Mouse (Mus musculus) midbrain, embryonic 15.5 days (tissue): ENCODE data around the gene Wars2. TPM values are rescaled to one million over a fixed set of nuclear protein-coding genes. Genes with fewer than 3 reads are reported as not detected.

Experiments used
- ATAC-seq: fragments of 200-750 bp; cut with Nextera tagmentation; replicated peaks from 2 replicates; pipeline ENCODE4 v1.8.0; 2017; ENCODE audit warnings: moderate TSS enrichment
- H3K27ac ChIP-seq: fragments of 300-500 bp; sonication (generic); 2 replicates; pipeline ENCODE4 v1.5.1; 2015; ENCODE audit warnings: mild to moderate bottlenecking, inconsistent platforms
- H3K27me3 ChIP-seq: fragments of 300-500 bp; sonication (generic); replicated peaks from 2 replicates; pipeline ENCODE4 v1.6.1; 2015; ENCODE audit warnings: inconsistent platforms
- H3K36me3 ChIP-seq: fragments of 300-500 bp; sonication (generic); replicated peaks from 2 replicates; pipeline ENCODE4 v1.6.1; 2015; ENCODE audit warnings: inconsistent platforms
- H3K4me1 ChIP-seq: fragments of 300-500 bp; sonication (generic); 2 replicates; pipeline ENCODE4 v1.6.1; 2015; ENCODE audit warnings: inconsistent platforms
- H3K4me2 ChIP-seq: fragments of 300-500 bp; sonication (generic); 2 replicates; pipeline ENCODE4 v1.6.1; 2015; ENCODE audit warnings: inconsistent platforms, mild to moderate bottlenecking, moderate library complexity
- H3K4me3 ChIP-seq: fragments of 300-500 bp; sonication (generic); 2 replicates; pipeline ENCODE4 v1.5.1; 2015; ENCODE audit warnings: mild to moderate bottlenecking, inconsistent platforms
- H3K9ac ChIP-seq: fragments of 300-500 bp; sonication (generic); 2 replicates; pipeline ENCODE4 v1.6.1; 2015; ENCODE audit warnings: mild to moderate bottlenecking, inconsistent platforms
- H3K9me3 ChIP-seq: fragments of 300-500 bp; sonication (generic); 2 replicates; pipeline ENCODE4 v1.6.1; 2016; ENCODE audit warnings: inconsistent platforms
- WGBS: fragments of 180-500 bp; shearing (Covaris S2); methylation state at CpG from one replicate; pipeline ENCODE4 v1.1.7; 2015; ENCODE audit warnings: mixed read lengths; 5-methylcytosine and 5-hydroxymethylcytosine counted together
- polyA plus RNA-seq: library from polyadenylated mRNA; unstranded; fragments of >200 nt; fragmentation: Nextera tagmentation; extraction: Ambion mirVana; gene quantifications from 2 replicates; pipeline ENCODE4 v1.2.1, GENCODE M21; 2015

The Wars2 gene
- polyA plus RNA-seq, 1 experiment from 2014 or later, result 5.6 TPM

DNA sequence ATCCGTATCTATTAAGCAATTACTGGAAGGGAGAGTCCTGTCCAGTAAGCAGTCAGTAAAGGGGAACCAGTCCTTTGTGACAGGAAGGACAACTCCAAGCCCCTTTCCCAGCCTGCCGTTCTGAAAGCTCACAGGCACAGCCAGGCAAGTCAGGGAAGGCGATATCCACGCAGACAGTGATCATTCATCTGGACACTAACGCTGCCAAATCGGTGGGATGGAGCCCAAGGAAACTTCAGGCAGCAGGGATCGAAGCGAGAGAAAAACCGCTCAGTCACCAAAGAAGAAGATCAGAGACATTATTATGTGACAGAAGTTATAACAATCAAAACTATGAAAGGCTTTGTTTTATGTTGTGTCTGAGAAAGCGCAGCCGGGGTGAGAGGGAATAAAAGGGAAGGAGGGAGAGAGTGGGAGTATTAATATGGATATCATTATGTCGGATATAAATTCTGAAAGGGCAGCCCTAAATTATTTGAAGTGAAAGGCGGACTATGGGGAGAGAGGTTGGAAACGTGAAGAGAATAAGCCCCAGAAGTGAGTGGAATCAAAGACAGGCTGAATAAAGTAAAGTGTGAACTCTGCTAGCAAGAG is 70.3 kb downstream of the Wars2 start:
- Histone ChIP-seq H3K4me1 (no peaks in the 10 kb centered on the region), H3K27ac (no peak overlapping the region), H3K36me3 (no peaks in the 10 kb centered on the region), H3K27me3 (no peaks in the 10 kb centered on the region), H3K4me2 (0 out of 2 replicates have a peak overlapping the region, but pooled peaks have one; percentile 9), H3K4me3 (no peak overlapping the region), H3K9me3 (no peaks in the 10 kb centered on the region), H3K9ac (no peak overlapping the region)
- whole genome bisulfite sequencing, result 43% methylated on average over 14 of the region's 14 CpGs
- ATAC-seq, result peak; percentile 63

DNA sequence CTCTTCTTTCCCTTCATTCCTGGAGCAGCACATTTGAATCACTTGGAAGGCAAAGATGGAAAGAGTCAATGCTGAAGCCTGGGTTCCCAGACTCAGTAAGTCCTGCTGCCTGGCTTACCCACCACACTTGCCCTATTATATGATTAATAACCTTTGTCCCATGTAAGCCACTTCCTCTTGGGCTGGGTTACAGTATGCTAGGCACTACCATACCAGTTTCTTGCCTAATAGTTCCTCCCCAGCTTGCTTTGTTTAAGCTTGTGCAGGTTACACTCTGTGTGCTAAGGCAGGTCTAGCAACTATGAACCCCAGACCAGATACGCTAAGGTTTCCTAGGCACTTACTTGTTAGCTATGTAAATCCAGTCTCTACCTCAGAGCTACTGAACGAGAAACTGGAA is 86.9 kb downstream of the Wars2 start:
- no peak overlapping the region for H3K4me2 ChIP-seq

DNA sequence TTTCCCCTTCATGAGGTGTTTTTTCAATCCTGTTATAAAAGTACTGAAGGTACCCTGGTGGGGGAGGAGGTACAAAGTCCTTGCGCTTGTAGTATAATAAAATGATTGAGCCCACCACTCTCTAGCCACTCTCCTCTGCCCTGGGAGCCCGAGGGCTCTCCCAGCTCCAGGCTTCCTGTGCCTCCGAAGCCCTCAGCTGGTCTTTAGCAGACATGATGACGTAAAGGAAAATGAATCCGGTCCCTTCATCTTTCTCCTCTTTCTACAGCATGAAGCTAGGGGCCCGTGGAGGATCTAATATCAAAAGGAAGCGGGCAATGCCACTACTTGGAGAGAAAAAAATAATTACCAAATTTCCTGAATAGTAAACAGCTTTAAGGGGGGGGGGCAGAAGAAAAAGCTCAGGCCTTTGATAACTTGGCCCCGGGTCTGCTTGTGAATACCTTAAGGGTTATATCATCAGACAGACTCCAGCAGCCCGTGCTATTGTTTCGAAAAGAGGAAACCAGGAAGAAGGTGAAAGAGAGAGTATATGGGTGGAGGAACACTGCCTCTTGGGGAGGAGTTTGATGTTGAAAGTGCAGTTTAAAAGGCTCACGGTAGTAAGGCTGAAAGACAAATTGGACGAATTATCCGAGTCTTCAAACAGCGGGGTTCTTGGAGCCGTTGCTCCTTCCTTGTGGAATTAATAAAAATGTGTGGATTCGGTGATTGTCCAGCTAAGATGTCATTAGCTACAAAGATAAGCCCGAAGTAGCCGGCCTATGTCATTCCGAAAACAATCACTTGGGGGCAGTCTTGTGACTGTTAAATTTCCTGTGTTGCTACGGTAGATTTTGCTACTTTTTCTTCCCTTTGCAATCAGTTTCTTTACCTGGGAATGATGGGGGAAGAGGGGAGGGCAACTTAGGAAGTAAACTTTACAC is 92.8 kb downstream of the Wars2 start:
- 10% methylated on average over 20 of the region's 20 CpGs for WGBS
- no peaks in the 10 kb centered on the region for H3K9me3 ChIP-seq
- H3K27ac ChIP-seq, result no peak overlapping the region
- H3K36me3 ChIP-seq, result no peaks in the 10 kb centered on the region
- H3K4me1 ChIP-seq, result peaks cover 5% of the 10 kb centered on the region; the same call in 1 of the 2 replicates
- H3K27me3 ChIP-seq, result peaks cover 65% of the 10 kb centered on the region
- H3K4me2 ChIP-seq, result peak overlapping the region; percentile 26
- peak; percentile 47 for ATAC-seq
- no peak overlapping the region for H3K9ac ChIP-seq
- H3K4me3 ChIP-seq, result 0 out of 2 replicates have a peak overlapping the region, but pooled peaks have one; percentile 1

More for the DNA sequence above, 86.9 kb downstream of the Wars2 start:
- Histone ChIP-seq H3K36me3 (no peaks in the 10 kb centered on the region), H3K4me3 (no peak overlapping the region), H3K4me1 (no peaks in the 10 kb centered on the region), H3K27ac (no peak overlapping the region), H3K27me3 (peaks cover 8% of the 10 kb centered on the region), H3K9me3 (no peaks in the 10 kb centered on the region), H3K9ac (no peak overlapping the region)
- 81% methylated on average over 2 of the region's 2 CpGs for WGBS
- ATAC-seq, result no peak

DNA sequence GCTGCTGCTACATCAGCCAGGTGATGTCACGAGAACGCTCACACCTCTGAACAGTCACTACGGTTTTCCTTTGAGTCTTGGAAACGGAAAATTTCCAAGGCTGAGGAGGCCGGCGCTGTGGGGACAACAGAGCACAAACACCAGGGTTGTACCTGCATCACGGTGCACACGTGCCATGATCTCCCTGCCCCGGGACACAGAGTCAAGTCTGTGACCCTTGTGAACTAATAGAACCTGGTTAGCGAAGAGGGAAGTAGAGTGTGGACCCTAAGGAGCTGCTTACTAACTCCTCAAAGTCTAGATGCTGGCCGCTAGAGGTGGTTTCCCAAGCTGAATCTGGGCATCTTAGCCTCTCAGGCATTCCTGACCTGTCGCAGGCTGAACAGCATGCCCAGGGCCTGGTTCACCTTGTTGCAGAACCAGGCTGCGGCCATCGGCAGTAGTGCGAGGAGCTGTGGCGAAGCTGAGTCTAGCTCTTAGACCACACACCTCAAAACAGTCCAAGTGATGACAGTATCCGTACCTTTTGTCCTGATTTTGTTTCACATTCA is 93.5 kb downstream of the Wars2 start:
- H3K4me2 ChIP-seq, result peak overlapping the region; percentile 26
- no peak overlapping the region for H3K9ac ChIP-seq
- 0 out of 2 replicates have a peak overlapping the region, but pooled peaks have one; percentile 1 for H3K4me3 ChIP-seq
- no peaks in the 10 kb centered on the region for H3K36me3 ChIP-seq
- peaks cover 72% of the 10 kb centered on the region for H3K27me3 ChIP-seq
- H3K4me1 ChIP-seq, result peaks cover 5% of the 10 kb centered on the region; the same call in 1 of the 2 replicates
- ATAC-seq, result peak; percentile 34
- H3K9me3 ChIP-seq, result no peaks in the 10 kb centered on the region
- no peak overlapping the region for H3K27ac ChIP-seq
- WGBS, result 2% methylated on average over 17 of the region's 17 CpGs

DNA sequence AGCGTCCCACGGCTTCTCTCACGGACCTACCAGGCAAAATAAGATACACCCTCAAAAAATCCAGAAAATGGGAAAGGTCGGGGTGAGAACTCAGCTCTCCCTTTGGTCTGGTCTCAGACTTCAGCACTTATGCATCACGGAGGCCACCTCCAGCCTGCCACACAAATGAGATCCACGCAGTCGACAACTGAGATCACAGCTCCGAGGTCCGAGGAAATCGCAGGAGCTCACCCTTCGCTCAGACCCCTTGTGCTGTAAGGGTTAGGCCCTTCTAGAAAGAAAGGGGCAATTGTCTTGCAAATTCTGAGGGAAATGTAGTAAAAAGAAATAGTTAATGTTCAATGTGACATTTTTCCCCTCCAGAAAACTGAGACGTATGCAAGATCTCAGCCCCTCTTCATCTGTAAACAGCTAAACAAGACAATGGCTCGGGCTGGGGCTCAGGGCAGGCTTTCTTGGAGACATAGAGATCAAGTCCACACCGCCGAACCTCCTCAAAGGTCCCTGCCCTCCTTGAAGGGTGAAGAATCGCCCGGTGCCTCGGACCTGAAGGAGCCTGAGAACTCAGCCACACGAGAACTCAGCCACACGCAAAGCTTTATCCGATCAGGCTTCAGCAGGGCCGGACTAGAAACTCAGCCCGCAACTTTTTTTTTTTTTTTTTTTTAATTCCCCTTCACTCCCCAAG is 94.4 kb downstream of the Wars2 start:
- H3K27ac ChIP-seq, result no peak overlapping the region
- no peak overlapping the region for H3K4me2 ChIP-seq
- H3K4me3 ChIP-seq, result no peak overlapping the region
- H3K27me3 ChIP-seq, result peaks cover 80% of the 10 kb centered on the region
- 2% methylated on average over 23 of the region's 23 CpGs for WGBS
- no peak for ATAC-seq
- H3K9ac ChIP-seq, result no peak overlapping the region
- H3K9me3 ChIP-seq, result no peaks in the 10 kb centered on the region
- no peaks in the 10 kb centered on the region for H3K36me3 ChIP-seq
- peaks cover 5% of the 10 kb centered on the region; the same call in 1 of the 2 replicates for H3K4me1 ChIP-seq

DNA sequence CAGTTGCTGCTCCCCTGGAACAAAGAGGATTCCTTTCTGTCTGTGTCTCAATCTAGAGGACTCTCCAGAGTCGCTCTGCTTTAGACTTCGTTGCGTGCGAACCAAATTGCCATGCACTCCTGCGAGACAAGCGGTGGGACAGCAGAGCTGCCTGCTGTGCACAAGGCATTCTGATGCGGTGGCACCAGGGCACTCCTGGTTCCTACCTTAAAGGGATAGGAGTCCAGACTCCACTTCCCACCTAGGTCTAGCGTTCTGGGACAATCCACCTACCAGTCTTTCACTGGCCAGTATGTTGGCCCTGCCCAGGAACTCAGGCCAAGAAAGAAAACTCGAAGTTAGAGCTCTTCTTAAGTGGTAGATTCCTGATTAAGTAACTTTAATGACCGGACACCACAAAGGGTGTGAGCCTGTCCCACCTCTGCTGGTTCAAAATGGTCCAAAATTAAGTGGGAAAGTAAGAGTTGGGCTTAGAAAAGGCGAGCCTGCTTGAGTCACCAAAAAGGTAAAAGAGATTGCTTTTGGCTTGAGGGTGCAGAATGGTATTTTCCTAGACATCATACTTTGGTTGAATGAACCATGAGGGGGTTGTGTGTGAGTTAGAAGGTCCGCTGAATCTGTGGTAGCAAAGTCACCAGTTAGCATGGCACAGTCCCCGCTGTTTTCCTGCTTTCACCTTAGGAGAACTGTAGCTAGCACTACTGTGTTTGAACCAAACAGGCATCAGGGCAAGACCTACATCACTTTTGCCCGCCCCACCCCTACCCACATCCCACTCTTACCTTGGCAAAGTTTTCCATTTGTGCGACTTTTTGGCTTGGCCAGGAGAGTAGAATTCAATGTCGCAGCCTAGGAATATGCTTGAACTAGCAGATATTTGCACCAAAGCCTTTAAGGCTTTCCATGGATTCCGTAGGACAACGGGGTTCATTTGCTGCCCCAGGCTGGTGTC is 95.2 kb downstream of the Wars2 start:
- no peak for ATAC-seq
- Histone ChIP-seq H3K27ac (no peak overlapping the region), H3K36me3 (no peaks in the 10 kb centered on the region), H3K4me1 (peaks cover 9% of the 10 kb centered on the region), H3K9me3 (no peaks in the 10 kb centered on the region), H3K4me3 (no peak overlapping the region), H3K27me3 (peaks cover 81% of the 10 kb centered on the region), H3K9ac (no peak overlapping the region), H3K4me2 (no peak overlapping the region)
- 2% methylated on average over 18 of the region's 18 CpGs for WGBS

DNA sequence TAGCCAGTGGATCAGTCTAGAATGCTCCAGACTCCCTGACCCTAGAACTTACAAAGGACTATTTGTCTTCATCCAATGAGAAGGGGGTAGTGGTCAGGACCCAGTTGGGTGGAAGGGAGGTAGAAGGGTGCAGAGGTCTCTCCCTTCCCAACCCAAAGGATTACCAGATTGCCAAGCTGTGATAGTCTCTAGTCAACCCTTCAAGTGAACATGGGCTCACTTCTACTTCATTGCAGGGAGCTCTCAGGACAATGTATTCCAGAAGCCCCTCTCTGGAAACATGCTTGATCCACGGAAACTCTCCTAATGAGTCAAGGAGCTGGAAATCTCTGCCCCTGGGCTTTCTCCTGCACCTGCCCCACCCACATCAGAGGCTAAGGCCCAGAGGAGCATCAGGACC is 97.8 kb downstream of the Wars2 start:
- H3K9ac ChIP-seq, result no peak overlapping the region
- no peaks in the 10 kb centered on the region for H3K9me3 ChIP-seq
- WGBS, result 4% methylated on average over 1 of the region's 1 CpGs
- H3K27me3 ChIP-seq, result peaks cover 86% of the 10 kb centered on the region
- no peak overlapping the region for H3K27ac ChIP-seq
- ATAC-seq, result no peak
- no peaks in the 10 kb centered on the region for H3K36me3 ChIP-seq
- H3K4me2 ChIP-seq, result no peak overlapping the region
- no peak overlapping the region for H3K4me3 ChIP-seq
- H3K4me1 ChIP-seq, result peaks cover 11% of the 10 kb centered on the region

DNA sequence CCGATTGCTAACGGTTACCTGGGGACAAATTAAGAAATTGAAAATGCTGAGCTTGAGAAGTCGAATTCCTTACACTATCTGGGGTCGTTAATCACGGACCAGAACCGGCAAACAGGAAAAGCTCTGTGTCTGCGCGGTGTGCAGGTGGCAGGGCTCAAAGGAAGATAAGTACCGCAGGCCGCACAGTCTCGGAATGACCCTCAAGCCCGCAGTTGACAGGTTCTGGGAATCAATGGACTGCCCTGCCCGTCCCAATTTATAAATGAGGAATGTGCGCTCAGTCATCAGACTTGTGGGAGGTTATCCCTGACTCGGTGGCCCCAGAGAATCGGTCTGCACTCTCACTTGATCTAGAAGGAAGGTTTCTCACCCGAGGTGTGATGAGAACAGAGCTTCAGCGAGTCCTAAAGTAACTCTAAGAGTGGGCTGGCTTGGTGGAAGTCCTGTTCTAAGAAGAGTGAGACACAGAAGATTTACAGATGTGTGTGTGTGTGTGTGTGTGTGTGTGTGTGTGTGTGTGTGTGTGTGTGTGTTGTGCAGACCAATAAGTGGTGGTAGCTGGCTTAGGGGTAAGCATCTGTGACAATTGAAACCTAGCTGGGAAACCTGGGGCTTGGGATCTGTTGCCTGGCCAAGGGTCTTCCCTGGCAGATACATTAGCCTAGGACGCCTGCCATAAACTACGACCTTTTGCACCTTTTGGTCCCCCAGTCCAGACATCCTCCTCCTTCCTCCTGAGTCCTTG is 98.6 kb downstream of the Wars2 start:
- Histone ChIP-seq H3K9ac (no peak overlapping the region), H3K36me3 (no peaks in the 10 kb centered on the region), H3K9me3 (no peaks in the 10 kb centered on the region), H3K27ac (no peak overlapping the region), H3K4me3 (no peak overlapping the region), H3K4me1 (peaks cover 5% of the 10 kb centered on the region; the same call in 1 of the 2 replicates), H3K4me2 (no peak overlapping the region), H3K27me3 (peaks cover 86% of the 10 kb centered on the region)
- 2% methylated on average over 20 of the region's 20 CpGs for WGBS
- no peak for ATAC-seq

DNA sequence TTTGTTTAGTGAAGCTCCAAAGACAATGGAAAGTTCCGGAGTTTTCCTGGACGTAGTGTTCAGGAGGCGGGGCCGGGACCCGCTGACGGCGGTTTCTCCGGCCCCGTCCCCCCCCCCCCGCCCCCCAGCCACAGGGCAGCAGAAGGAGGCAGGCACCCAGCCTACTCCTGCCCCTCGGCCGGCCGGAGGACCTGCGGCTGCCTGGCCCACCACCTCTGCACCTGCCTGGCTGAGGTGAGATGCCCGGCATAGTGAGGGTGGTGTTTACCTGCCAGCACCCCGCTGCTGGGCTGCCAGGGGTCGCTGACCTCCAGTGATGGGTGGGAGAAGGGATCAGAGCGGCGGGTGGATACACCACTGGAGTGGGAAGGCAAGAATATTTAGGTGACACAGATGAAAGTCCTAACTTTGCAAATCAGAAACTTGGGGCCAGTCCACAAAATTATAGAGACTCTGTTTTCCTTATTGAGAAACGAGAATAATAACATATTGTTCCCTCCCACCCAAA is 99.4 kb downstream of the Wars2 start, which contains the start of gene Tbx15:
Tbx15 (plus strand) TSS at position 169 of the 508 bp plus-strand sequence.
- H3K27me3 ChIP-seq, result peaks cover 86% of the 10 kb centered on the region
- no peaks in the 10 kb centered on the region for H3K9me3 ChIP-seq
- H3K4me3 ChIP-seq, result 0 out of 2 replicates have a peak within 1 kb of the TSS, but pooled peaks have one; percentile 4
- under 1% methylated on average over 20 of the region's 20 CpGs for WGBS
- no peak for ATAC-seq
- H3K9ac ChIP-seq, result no peak within 1 kb of the TSS
- H3K36me3 ChIP-seq, result no peaks in the 10 kb centered on the region
- no peak within 1 kb of the TSS for H3K27ac ChIP-seq
- H3K4me2 ChIP-seq, result no peak within 1 kb of the TSS
- H3K4me1 ChIP-seq, result peaks cover 5% of the 10 kb centered on the region; the same call in 1 of the 2 replicates
